Mouse (Mus musculus) neural tube, embryonic 14.5 days (tissue): ENCODE results near the gene Gpr62. TPM values are rescaled to one million over a fixed set of nuclear protein-coding genes. Genes with fewer than 3 reads are reported as not detected.

Experiments used
- ATAC-seq: fragments of 200-750 bp; cut with Nextera tagmentation; 2 replicates; pipeline ENCODE4 v1.8.0; 2017; ENCODE audit warnings: low read depth, mild to moderate bottlenecking, moderate TSS enrichment, moderate library complexity
- H3K27ac ChIP-seq: fragments of 300-500 bp; sonication (generic); 2 replicates; pipeline ENCODE4 v1.5.1; 2014; ENCODE audit warnings: low read depth, mild to moderate bottlenecking, control low read depth, low read length, moderate library complexity, mixed read lengths
- H3K27me3 ChIP-seq: fragments of 300-500 bp; sonication (generic); 2 replicates; pipeline ENCODE4 v1.6.1; 2014; ENCODE audit warnings: low read length; ENCODE audit not compliant: control insufficient read depth, insufficient read depth
- H3K36me3 ChIP-seq: fragments of 300-500 bp; sonication (generic); 2 replicates; pipeline ENCODE4 v1.6.1; 2014; ENCODE audit warnings: low read length, mixed read lengths; ENCODE audit not compliant: control insufficient read depth, insufficient read depth
- H3K4me1 ChIP-seq: fragments of 300-500 bp; sonication (generic); 2 replicates; pipeline ENCODE4 v1.6.1; 2014; ENCODE audit warnings: low read length; ENCODE audit not compliant: control insufficient read depth, insufficient read depth
- H3K4me2 ChIP-seq: fragments of 300-500 bp; sonication (generic); 2 replicates; pipeline ENCODE4 v1.6.1; 2014; ENCODE audit warnings: mild to moderate bottlenecking, low read depth, low read length, control low read depth
- H3K4me3 ChIP-seq: fragments of 300-500 bp; sonication (generic); 2 replicates; pipeline ENCODE4 v1.5.1; 2014; ENCODE audit warnings: low read depth, low read length, control low read depth, mixed read lengths
- H3K9ac ChIP-seq: fragments of 300-500 bp; sonication (generic); replicated peaks from 2 replicates; pipeline ENCODE4 v1.6.1; 2014; ENCODE audit warnings: low read depth, mild to moderate bottlenecking, control low read depth, low read length, mixed read lengths
- H3K9me3 ChIP-seq: fragments of 300-500 bp; sonication (generic); 2 replicates; pipeline ENCODE4 v1.6.1; 2016; ENCODE audit warnings: low read length; ENCODE audit not compliant: control insufficient read depth
- WGBS: fragments of 180-500 bp; shearing (Covaris S2); extraction: QIAGEN DNeasy Blood & Tissue Kit; methylation state at CpG from one replicate; pipeline ENCODE4 v1.1.7; 2014; 5-methylcytosine and 5-hydroxymethylcytosine counted together
- polyA plus RNA-seq: library from polyadenylated mRNA; unstranded; fragments of >200 nt; fragmentation: Nextera tagmentation; extraction: Ambion mirVana; gene quantifications from 2 replicates; pipeline ENCODE4 v1.2.1, GENCODE M21; 2014

Gpr62 gene
- polyA plus RNA-seq, 1 experiment from 2014 or later, result 1.7 TPM

- Histone ChIP-seq H3K36me3 (peaks cover 6% of the 10 kb centered on the region; the same call in 1 of the 2 replicates), H3K4me3 (peak overlapping the region; percentile 66), H3K4me2 (peak overlapping the region; percentile 91), H3K27ac (peak overlapping the region; percentile 92), H3K9me3 (no peaks in the 10 kb centered on the region), H3K4me1 (peaks cover 48% of the 10 kb centered on the region), H3K9ac (peak overlapping the region; percentile 92), H3K27me3 (no peaks in the 10 kb centered on the region)
- ATAC-seq, result peak; percentile 28
- WGBS, result 2% methylated on average over 17 of the region's 17 CpGs
These were observed 10.7 kb downstream of the Gpr62 start for GRCm38 (mm10) chr9:106454888-106455681.

DNA sequence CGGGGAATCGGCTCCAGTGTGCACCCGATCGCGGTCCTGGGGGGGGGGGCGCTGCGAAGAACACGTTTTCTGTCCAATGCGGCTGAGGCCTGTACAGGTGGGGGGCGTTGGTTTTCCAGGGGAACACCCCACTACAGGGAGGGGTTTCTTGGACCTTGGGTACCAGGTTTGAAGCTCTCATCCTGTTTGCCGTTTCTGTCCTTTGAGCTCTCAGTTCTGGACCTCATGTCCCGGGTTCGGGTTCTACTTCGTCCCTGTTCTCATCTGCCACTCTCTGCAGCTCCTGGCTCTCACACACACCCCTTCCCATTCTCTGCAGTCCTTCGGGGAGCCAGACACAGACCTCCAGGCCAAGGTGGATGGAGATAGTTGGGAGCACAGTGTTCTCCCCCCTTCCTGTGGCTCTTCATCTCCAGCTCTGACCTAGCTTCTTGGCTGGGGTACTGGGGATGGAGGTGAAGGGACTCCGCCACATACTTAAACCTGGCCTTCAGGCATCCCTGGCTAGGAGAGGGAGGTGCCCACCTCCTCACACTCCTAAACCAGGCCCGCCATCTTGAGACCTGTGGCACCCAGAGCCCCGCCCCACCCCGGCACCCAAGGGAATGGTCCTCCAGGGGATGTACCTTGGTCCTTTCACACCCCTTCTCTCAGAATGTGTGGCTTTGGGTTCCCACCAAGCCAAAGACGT lies 11.5 kb downstream of the Gpr62 start:
- Histone ChIP-seq H3K27ac (peak overlapping the region; percentile 92), H3K4me2 (peak overlapping the region; percentile 91), H3K9ac (peak overlapping the region; percentile 92), H3K27me3 (no peaks in the 10 kb centered on the region), H3K4me1 (peaks cover 42% of the 10 kb centered on the region), H3K36me3 (0 out of 2 replicates have a peak, but pooled peaks cover 3% of the 10 kb centered on the region), H3K4me3 (peak overlapping the region; percentile 66), H3K9me3 (no peaks in the 10 kb centered on the region)
- ATAC-seq, result peak; percentile 10; the same call in 1 of the 2 replicates
- WGBS, result 1% methylated on average over 20 of the region's 20 CpGs

DNA sequence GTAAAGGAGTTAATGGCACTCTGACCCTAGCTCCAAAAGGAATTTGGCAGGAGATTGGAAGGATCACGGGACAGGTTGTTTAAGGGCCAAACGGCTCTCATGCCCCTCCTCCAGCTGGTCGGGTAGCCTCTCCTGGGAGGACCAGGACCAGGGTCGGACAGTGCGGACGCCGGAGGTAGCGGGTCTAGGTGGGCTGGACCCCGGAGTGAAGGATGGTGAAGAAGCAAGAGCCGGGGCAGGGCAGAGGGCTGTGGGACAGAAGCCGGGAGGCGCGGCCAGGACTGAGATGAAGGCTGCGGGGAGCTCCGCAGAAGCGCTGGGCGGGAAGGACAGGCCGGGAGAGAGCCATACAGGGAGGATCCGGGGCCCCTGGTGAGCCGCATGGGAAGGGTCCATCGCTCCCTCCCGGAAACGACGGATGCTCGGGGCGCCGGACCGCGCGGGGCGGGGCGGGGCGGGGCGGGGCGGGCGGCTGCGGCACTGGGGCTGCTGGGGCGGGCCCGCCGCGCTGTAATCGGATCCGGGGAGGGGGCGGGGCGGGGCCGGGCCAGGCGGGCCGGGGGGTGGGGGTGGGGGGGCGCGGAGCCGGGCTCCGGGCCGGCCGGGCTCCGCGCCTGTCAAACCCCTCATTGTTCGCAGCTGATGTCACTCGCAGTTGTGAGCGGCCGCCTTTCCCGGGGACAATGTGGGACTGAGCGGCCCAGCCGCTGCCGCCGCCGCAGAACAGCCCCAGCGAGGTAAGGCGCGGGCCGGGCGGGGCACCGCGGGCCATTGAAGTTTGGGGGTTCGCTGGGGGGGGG lies 12.3 kb downstream of the Gpr62 start, which contains the start of gene Pcbp4:
Gene Pcbp4, plus strand, starts transcription at position 21 of the 800 bp plus-strand sequence.
- no peaks in the 10 kb centered on the region for H3K27me3 ChIP-seq
- peak within 1 kb of the TSS; percentile 92 for H3K27ac ChIP-seq
- WGBS, result under 1% methylated on average over 49 of the region's 74 CpGs
- H3K9ac ChIP-seq, result peak within 1 kb of the TSS; percentile 92
- H3K4me2 ChIP-seq, result peak within 1 kb of the TSS; percentile 91
- peaks cover 47% of the 10 kb centered on the region for H3K4me1 ChIP-seq
- H3K9me3 ChIP-seq, result no peaks in the 10 kb centered on the region
- 0 out of 2 replicates have a peak, but pooled peaks cover 2% of the 10 kb centered on the region for H3K36me3 ChIP-seq
- ATAC-seq, result peak; percentile 63
- H3K4me3 ChIP-seq, result peak within 1 kb of the TSS; percentile 66

GRCm38 (mm10) chr9:106452821-106453220 lies 12.9 kb downstream of the Gpr62 start:
- no peak for ATAC-seq
- Histone ChIP-seq H3K36me3 (no peaks in the 10 kb centered on the region), H3K9me3 (no peaks in the 10 kb centered on the region), H3K27ac (peak overlapping the region; percentile 92), H3K9ac (peak overlapping the region; percentile 92), H3K27me3 (no peaks in the 10 kb centered on the region), H3K4me3 (peak overlapping the region; percentile 66), H3K4me1 (peaks cover 50% of the 10 kb centered on the region), H3K4me2 (peak overlapping the region; percentile 91)
- 0% methylated on average over 7 of the region's 7 CpGs for WGBS

DNA sequence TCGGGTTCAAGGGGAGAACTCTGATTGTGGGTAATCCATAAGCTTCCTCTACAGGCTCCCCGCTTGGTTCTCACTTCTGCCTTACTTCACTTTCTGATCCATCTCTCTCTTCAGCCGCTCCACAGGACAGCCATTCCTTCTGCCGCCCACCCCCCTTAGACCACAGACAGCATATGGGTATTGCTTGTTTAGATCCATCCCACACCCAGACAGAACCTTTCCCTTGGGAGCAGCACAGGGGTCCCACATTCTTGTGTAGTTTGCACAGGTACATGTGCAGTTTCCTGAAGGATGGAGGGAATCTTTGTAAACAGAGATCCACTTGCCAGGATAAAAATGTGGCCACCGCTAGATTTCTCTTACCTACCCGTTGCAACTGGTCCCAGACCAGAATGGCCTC lies 13.4 kb downstream of the Gpr62 start:
- Histone ChIP-seq H3K4me3 (peak overlapping the region; percentile 66), H3K4me1 (peaks cover 47% of the 10 kb centered on the region), H3K9ac (peak overlapping the region; percentile 92; the same call in 1 of the 2 replicates)

GRCm38 (mm10) chr9:106451899-106452298 lies 13.8 kb downstream of the Gpr62 start:
- no peak overlapping the region for H3K27ac ChIP-seq
- no peaks in the 10 kb centered on the region for H3K27me3 ChIP-seq
- H3K9ac ChIP-seq, result no peak overlapping the region
- no peak for ATAC-seq
- no peak overlapping the region; the same call in 1 of the 2 replicates for H3K4me2 ChIP-seq
- 82% methylated on average over 2 of the region's 2 CpGs for WGBS
- no peak overlapping the region for H3K4me3 ChIP-seq
- H3K4me1 ChIP-seq, result peaks cover 43% of the 10 kb centered on the region
- H3K9me3 ChIP-seq, result no peaks in the 10 kb centered on the region
- H3K36me3 ChIP-seq, result no peaks in the 10 kb centered on the region

More for the DNA sequence above, 13.4 kb downstream of the Gpr62 start:
- Histone ChIP-seq H3K27me3 (no peaks in the 10 kb centered on the region), H3K36me3 (no peaks in the 10 kb centered on the region), H3K9me3 (no peaks in the 10 kb centered on the region), H3K27ac (no peak overlapping the region), H3K4me2 (peak overlapping the region; percentile 91; the same call in 1 of the 2 replicates)
- 16% methylated on average over 6 of the region's 6 CpGs for WGBS
- ATAC-seq, result no peak

DNA sequence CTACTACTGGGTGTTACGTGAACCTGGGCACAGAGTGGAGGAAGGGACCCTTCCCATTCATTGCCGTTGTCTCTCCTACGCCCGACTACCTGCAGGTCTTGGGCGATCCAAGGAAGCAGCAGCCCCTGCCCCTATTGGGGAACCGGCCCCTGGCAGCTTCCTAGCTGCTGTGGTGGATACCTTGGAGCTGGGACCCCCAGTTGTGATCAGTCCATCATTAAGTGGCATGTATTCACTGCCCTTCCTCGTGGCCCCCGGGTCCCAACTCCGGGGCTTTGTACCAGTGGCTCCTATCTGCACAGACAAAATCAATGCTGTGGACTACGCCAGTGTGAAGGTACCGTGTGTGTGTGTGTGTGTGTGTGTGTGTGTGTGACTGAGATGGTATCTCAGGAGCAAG lies 14.4 kb downstream of the Gpr62 start:
- WGBS, result 78% methylated on average over 11 of the region's 11 CpGs

GRCm38 (mm10) chr9:106450661-106451060 lies 15.1 kb downstream of the Gpr62 start:
- H3K27me3 ChIP-seq, result no peaks in the 10 kb centered on the region
- ATAC-seq, result no peak
- no peaks in the 10 kb centered on the region for H3K36me3 ChIP-seq
- H3K4me1 ChIP-seq, result peaks cover 30% of the 10 kb centered on the region
- H3K4me2 ChIP-seq, result no peak overlapping the region; the same call in 1 of the 2 replicates
- H3K9ac ChIP-seq, result no peak overlapping the region
- 19% methylated on average over 9 of the region's 9 CpGs for WGBS
- no peak overlapping the region for H3K4me3 ChIP-seq
- no peaks in the 10 kb centered on the region for H3K9me3 ChIP-seq
- no peak overlapping the region for H3K27ac ChIP-seq

More for the DNA sequence above, 14.4 kb downstream of the Gpr62 start:
- H3K4me1 ChIP-seq, result peaks cover 37% of the 10 kb centered on the region
- no peaks in the 10 kb centered on the region for H3K9me3 ChIP-seq
- H3K27me3 ChIP-seq, result no peaks in the 10 kb centered on the region
- no peak for ATAC-seq
- H3K9ac ChIP-seq, result no peak overlapping the region
- no peak overlapping the region for H3K4me3 ChIP-seq
- H3K36me3 ChIP-seq, result no peaks in the 10 kb centered on the region
- H3K4me2 ChIP-seq, result no peak overlapping the region
- no peak overlapping the region for H3K27ac ChIP-seq
